Mouse (Mus musculus) CH12.LX (cell line): Measurements from ENCODE around the gene Pgpep1l.

Experiments used
- BHLHE40 ChIP-seq: IDR thresholded peaks from 2 replicates; pipeline ENCODE4 v1.6.1; 2011; ENCODE audit warnings: mild to moderate bottlenecking, low read depth, low read length, improper control_type of control experiment
- CHD2 ChIP-seq: IDR thresholded peaks from 2 replicates; pipeline ENCODE4 v1.6.1; 2011; ENCODE audit warnings: low read length, improper control_type of control experiment
- CTCF ChIP-seq, 2 experiments: IDR thresholded peaks in 1 of 2; conservative IDR thresholded peaks in 1 of 2; 2 replicates each; pipeline ENCODE4 v1.5.1; 2011 to 2012; ENCODE audit warnings: low read depth in 2 of 2, low read length in 2 of 2, improper control_type of control experiment in 1 of 2, inconsistent platforms in 1 of 2, mild to moderate bottlenecking in 1 of 2, moderate library complexity in 1 of 2
- ELF1 ChIP-seq: IDR thresholded peaks from 2 replicates; pipeline ENCODE4 v1.6.1; 2014; ENCODE audit warnings: low read depth, mild to moderate bottlenecking, inconsistent platforms, low read length, improper control_type of control experiment
- EP300 ChIP-seq: IDR thresholded peaks from 2 replicates; pipeline ENCODE4 v1.6.1; 2011; ENCODE audit warnings: low read length, improper control_type of control experiment
- HCFC1 ChIP-seq: IDR thresholded peaks from 2 replicates; pipeline ENCODE4 v1.6.1; 2012; ENCODE audit warnings: low read depth, mild to moderate bottlenecking, inconsistent platforms, low read length, improper control_type of control experiment
- KAT2A ChIP-seq: IDR thresholded peaks from 2 replicates; pipeline ENCODE4 v1.6.1; 2012; ENCODE audit warnings: low read length, improper control_type of control experiment, inconsistent platforms; ENCODE audit not compliant: insufficient replicate concordance
- MAZ ChIP-seq: IDR thresholded peaks from 2 replicates; pipeline ENCODE4 v1.6.1; 2012; ENCODE audit warnings: low read depth, mild to moderate bottlenecking, inconsistent platforms, low read length, improper control_type of control experiment, moderate library complexity
- POLR2A ChIP-seq: IDR thresholded peaks from 2 replicates; pipeline ENCODE4 v1.6.1; 2011; ENCODE audit warnings: low read depth, mild to moderate bottlenecking, improper control_type of control experiment, low read length
- TBP ChIP-seq: conservative IDR thresholded peaks from 2 replicates; pipeline ENCODE4 v1.6.1; 2011; ENCODE audit warnings: low read depth, low read length, improper control_type of control experiment
- ZC3H11A ChIP-seq: IDR thresholded peaks from 2 replicates; pipeline ENCODE4 v1.6.1; 2012; ENCODE audit warnings: low read depth, mild to moderate bottlenecking, inconsistent platforms, low read length, improper control_type of control experiment
- ZNF384 ChIP-seq: IDR thresholded peaks from 2 replicates; pipeline ENCODE4 v1.6.1; 2012; ENCODE audit warnings: low read depth, low read length, improper control_type of control experiment, inconsistent platforms

- TF ChIP-seq ZC3H11A (no peak), ZNF384 (no peak), TBP (no peak), EP300 (no peak), HCFC1 (no peak), CTCF (conservative IDR thresholded peaks at IDR 0.05 in 1 of 2, IDR thresholded peaks at IDR 0.05 in 1 of 2; ENCODE audit: low read depth in 2 of 2, low read length in 2 of 2) (no peak), KAT2A (no peak), ELF1 (no peak), BHLHE40 (no peak), CHD2 (no peak), POLR2A (no peak), MAZ (no peak)
Observed at GRCm38 (mm10) chr7:68271816-68272215, 7.8 kb upstream of the Pgpep1l start.
